Mouse (Mus musculus) bone marrow macrophage, adult 2 months (primary cell): ENCODE results near the gene Sh3d21.

Experiments used
- CTCF ChIP-seq: IDR thresholded peaks from 2 replicates; pipeline ENCODE4 v1.5.1; 2012; ENCODE audit warnings: low read depth, mild to moderate bottlenecking, low read length, moderate library complexity
- POLR2A ChIP-seq: IDR thresholded peaks from 2 replicates; pipeline ENCODE4 v1.6.1; 2012; ENCODE audit warnings: mild to moderate bottlenecking, low read depth, low read length, borderline replicate concordance

DNA sequence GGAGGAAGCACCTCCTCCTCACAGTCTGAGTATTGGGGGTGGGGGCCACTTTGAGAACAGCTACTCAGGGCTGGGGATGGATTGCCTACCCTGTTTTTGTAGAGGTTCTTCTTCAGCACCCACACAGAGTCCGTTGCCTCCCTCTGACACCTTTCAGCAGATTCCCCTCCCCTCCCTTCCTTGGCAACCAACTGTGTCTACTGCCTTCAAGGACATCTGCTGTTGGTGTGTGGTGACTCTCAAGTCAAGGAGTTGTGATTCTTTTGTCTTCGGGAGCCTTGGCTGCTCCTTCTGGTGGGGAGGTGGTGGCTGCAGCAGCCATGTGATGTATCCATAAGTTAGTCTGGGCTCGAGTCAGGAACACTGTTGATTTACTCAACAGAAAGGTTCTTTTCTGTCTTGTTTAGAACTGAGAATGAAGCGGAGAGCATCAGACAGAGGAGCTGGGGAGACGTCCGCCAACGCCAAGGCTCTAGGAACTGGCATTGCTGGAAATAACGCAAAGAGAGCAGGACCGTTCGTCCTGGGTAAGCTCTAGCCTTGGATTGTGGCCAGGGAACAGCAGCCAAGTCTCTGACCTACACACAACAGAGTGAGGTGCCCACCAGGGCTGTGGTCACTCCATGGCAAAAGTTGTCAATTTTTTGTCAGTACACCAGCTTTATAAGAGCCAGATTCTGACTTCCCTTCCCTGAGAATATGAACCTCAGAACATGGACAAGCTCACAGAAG is 39.8 kb downstream of the Sh3d21 start:
- TF ChIP-seq CTCF (no peak), POLR2A (no peak)
